Mouse (Mus musculus) forebrain, postnatal 0 days (tissue): ENCODE results near the gene Aox3. TPM values are rescaled to one million over a fixed set of nuclear protein-coding genes. Genes with fewer than 3 reads are reported as not detected.

Source experiments
- ATAC-seq: fragments of 200-750 bp; cut with Nextera tagmentation; 2 replicates; pipeline ENCODE4 v1.8.0; 2017; ENCODE audit warnings: mild to moderate bottlenecking, moderate library complexity
- DNase-seq: peaks from one replicate; pipeline ENCODE4 v3.0.0-alpha.2; 2015
- H3K27ac ChIP-seq: fragments of 300-500 bp; sonication (generic); 2 replicates; pipeline ENCODE4 v1.5.1; 2014; ENCODE audit warnings: low read depth, mild to moderate bottlenecking, antibody characterized with exemption, low read length, moderate library complexity, mixed read lengths
- H3K27me3 ChIP-seq: fragments of 300-500 bp; sonication (generic); 2 replicates; pipeline ENCODE4 v1.6.1; 2014; ENCODE audit warnings: mild to moderate bottlenecking, low read length, mixed read lengths; ENCODE audit not compliant: insufficient read depth
- H3K36me3 ChIP-seq: fragments of 300-500 bp; sonication (generic); 2 replicates; pipeline ENCODE4 v1.6.1; 2014; ENCODE audit warnings: mild to moderate bottlenecking, moderate library complexity; ENCODE audit not compliant: insufficient read depth
- H3K4me1 ChIP-seq: fragments of 300-500 bp; sonication (generic); 2 replicates; pipeline ENCODE4 v1.6.1; 2014; ENCODE audit warnings: antibody characterized with exemption; ENCODE audit not compliant: insufficient read depth
- H3K4me2 ChIP-seq: fragments of 300-500 bp; sonication (generic); 2 replicates; pipeline ENCODE4 v1.6.1; 2014; ENCODE audit warnings: low read depth, mild to moderate bottlenecking, moderate library complexity
- H3K4me3 ChIP-seq: fragments of 300-500 bp; sonication (generic); 2 replicates; pipeline ENCODE4 v1.5.1; 2014; ENCODE audit warnings: low read depth, low read length, mixed read lengths
- H3K9ac ChIP-seq: fragments of 300-500 bp; sonication (generic); 2 replicates; pipeline ENCODE4 v1.6.1; 2014; ENCODE audit warnings: mild to moderate bottlenecking
- H3K9me3 ChIP-seq: fragments of 300-500 bp; sonication (generic); 2 replicates; pipeline ENCODE4 v1.6.1; 2016; ENCODE audit warnings: low read length
- CTCF ChIP-seq: sonication (generic); IDR thresholded peaks from 2 replicates; pipeline ENCODE4 v1.5.1; 2016; ENCODE audit warnings: antibody characterized with exemption, control low read depth, low read depth
- WGBS: fragments of 180-500 bp; shearing (Covaris S2); extraction: QIAGEN DNeasy Blood & Tissue Kit; methylation state at CpG from one replicate; pipeline ENCODE4 v1.1.7; 2014; 5-methylcytosine and 5-hydroxymethylcytosine counted together
- polyA plus RNA-seq: library from polyadenylated mRNA; unstranded; fragments of >200 nt; fragmentation: Nextera tagmentation; extraction: Ambion mirVana; gene quantifications from 2 replicates; pipeline ENCODE4 v1.2.1, GENCODE M21; 2015
- total RNA-seq: library from RNA; depleted of rRNA; stranded (reverse); fragments of >200 nt; gene quantifications from 2 replicates; pipeline ENCODE4 v1.2.3, GENCODE M21; 2014

Aox3 gene
- total and polyA plus RNA-seq, 2 experiments from 2014 or later, result 0.33 to 0.90 TPM

GRCm38 (mm10) chr1:58114021-58114560 is 1.2 kb downstream of the Aox3 start:
- Histone ChIP-seq H3K9ac (no peak overlapping the region), H3K27ac (no peak overlapping the region), H3K27me3 (no peaks in the 10 kb centered on the region), H3K4me1 (no peaks in the 10 kb centered on the region; the same call in 1 of the 2 replicates), H3K9me3 (no peaks in the 10 kb centered on the region), H3K36me3 (no peaks in the 10 kb centered on the region), H3K4me2 (no peak overlapping the region), H3K4me3 (no peak overlapping the region)
- 74% methylated on average over 6 of the region's 6 CpGs for WGBS
- DNase-seq (no peak), ATAC-seq (no peak)
- TF ChIP-seq CTCF, result no peak

GRCm38 (mm10) chr1:58114666-58115375 is 1.9 kb downstream of the Aox3 start:
- Histone ChIP-seq H3K4me3 (no peak overlapping the region), H3K36me3 (no peaks in the 10 kb centered on the region), H3K27ac (no peak overlapping the region), H3K27me3 (no peaks in the 10 kb centered on the region), H3K4me1 (no peaks in the 10 kb centered on the region; the same call in 1 of the 2 replicates), H3K9ac (no peak overlapping the region), H3K9me3 (no peaks in the 10 kb centered on the region), H3K4me2 (no peak overlapping the region)
- no peak for ATAC-seq
- no peak for DNase-seq
- TF ChIP-seq CTCF, result no peak
- 83% methylated on average over 12 of the region's 12 CpGs for WGBS

- no peak overlapping the region for H3K4me2 ChIP-seq
- WGBS, result 89% methylated on average over 3 of the region's 3 CpGs
- no peaks in the 10 kb centered on the region for H3K27me3 ChIP-seq
- no peak overlapping the region for H3K4me3 ChIP-seq
- TF ChIP-seq CTCF, result no peak
- no peak for DNase-seq
- H3K4me1 ChIP-seq, result no peaks in the 10 kb centered on the region
- ATAC-seq, result no peak
- no peaks in the 10 kb centered on the region for H3K36me3 ChIP-seq
- no peaks in the 10 kb centered on the region for H3K9me3 ChIP-seq
- H3K27ac ChIP-seq, result no peak overlapping the region
- no peak overlapping the region for H3K9ac ChIP-seq
Measured at GRCm38 (mm10) chr1:58118231-58118630, 5.3 kb downstream of the Aox3 start.

GRCm38 (mm10) chr1:58124901-58125300 is 12.0 kb downstream of the Aox3 start:
- DNase-seq (no peak), ATAC-seq (no peak)
- no peak overlapping the region for H3K9ac ChIP-seq
- no peak overlapping the region for H3K27ac ChIP-seq
- WGBS, result 90% methylated on average over 8 of the region's 8 CpGs
- no peak overlapping the region for H3K4me3 ChIP-seq
- H3K27me3 ChIP-seq, result no peaks in the 10 kb centered on the region
- TF ChIP-seq CTCF, result no peak
- no peaks in the 10 kb centered on the region for H3K9me3 ChIP-seq
- no peaks in the 10 kb centered on the region for H3K36me3 ChIP-seq
- H3K4me1 ChIP-seq, result no peaks in the 10 kb centered on the region
- no peak overlapping the region for H3K4me2 ChIP-seq

GRCm38 (mm10) chr1:58137891-58138290 is 25.0 kb downstream of the Aox3 start:
- no peaks in the 10 kb centered on the region for H3K27me3 ChIP-seq
- no peak overlapping the region for H3K27ac ChIP-seq
- no peaks in the 10 kb centered on the region for H3K9me3 ChIP-seq
- no peak overlapping the region for H3K4me3 ChIP-seq
- H3K4me2 ChIP-seq, result no peak overlapping the region
- DNase-seq, result no peak
- no peak for TF ChIP-seq CTCF
- H3K36me3 ChIP-seq, result no peaks in the 10 kb centered on the region
- no peaks in the 10 kb centered on the region for H3K4me1 ChIP-seq
- no peak overlapping the region for H3K9ac ChIP-seq
- ATAC-seq, result no peak

- Histone ChIP-seq H3K4me3 (no peak overlapping the region), H3K4me1 (no peaks in the 10 kb centered on the region), H3K9me3 (no peaks in the 10 kb centered on the region), H3K9ac (no peak overlapping the region), H3K27ac (no peak overlapping the region), H3K4me2 (no peak overlapping the region), H3K27me3 (no peaks in the 10 kb centered on the region), H3K36me3 (no peaks in the 10 kb centered on the region)
- DNase-seq, result no peak
- 93% methylated on average over 9 of the region's 9 CpGs for WGBS
- ATAC-seq, result no peak
- no peak for TF ChIP-seq CTCF
Measured at GRCm38 (mm10) chr1:58138986-58139385, 26.1 kb downstream of the Aox3 start.

GRCm38 (mm10) chr1:58140607-58141006 is 27.7 kb downstream of the Aox3 start:
- TF ChIP-seq CTCF, result peak; percentile 37
- no peaks in the 10 kb centered on the region for H3K36me3 ChIP-seq
- H3K4me2 ChIP-seq, result no peak overlapping the region
- no peaks in the 10 kb centered on the region for H3K4me1 ChIP-seq
- no peaks in the 10 kb centered on the region for H3K27me3 ChIP-seq
- ATAC-seq (no peak), DNase-seq (no peak)
- WGBS, result 89% methylated on average over 5 of the region's 5 CpGs
- no peak overlapping the region for H3K4me3 ChIP-seq
- no peaks in the 10 kb centered on the region for H3K9me3 ChIP-seq
- no peak overlapping the region for H3K27ac ChIP-seq
- H3K9ac ChIP-seq, result no peak overlapping the region
